Mouse (Mus musculus) MEL (cell line): ENCODE results near the gene Cpeb3. TPM values are rescaled to one million over a fixed set of nuclear protein-coding genes. Genes with fewer than 3 reads are reported as not detected.

Experiments used
- DNase-seq: peaks from one replicate; pipeline ENCODE4 v3.0.0; 2011; ENCODE audit warnings: low read depth, low spot score
- H3K27ac ChIP-seq: 2 replicates; pipeline ENCODE4 v1.5.1; 2012; ENCODE audit warnings: low read depth, mild to moderate bottlenecking, control low read depth, low read length, moderate library complexity; ENCODE audit not compliant: control insufficient read depth
- H3K27me3 ChIP-seq, 2 experiments: fragments of 150-350 bp in 1 of 2; sonication (generic) in 1 of 2; 2 replicates each; pipeline ENCODE4 v1.6.1; 2012; ENCODE audit warnings: low read length in 2 of 2, mild to moderate bottlenecking in 2 of 2, improper control_type of control experiment in 1 of 2, moderate library complexity in 1 of 2; ENCODE audit not compliant: insufficient read depth in 2 of 2, control insufficient read depth in 1 of 2
- H3K36me3 ChIP-seq, 2 experiments: 2 replicates each; pipeline ENCODE4 v1.6.1; 2012 to 2014; ENCODE audit warnings: low read length in 2 of 2, improper control_type of control experiment in 1 of 2, inconsistent platforms in 1 of 2, mild to moderate bottlenecking in 1 of 2; ENCODE audit not compliant: insufficient read depth in 2 of 2, control insufficient read depth in 1 of 2
- H3K4me1 ChIP-seq, 2 experiments: fragments of 150-350 bp in 1 of 2; sonication (generic) in 1 of 2; 2 replicates each; pipeline ENCODE4 v1.6.1; 2012; ENCODE audit warnings: low read length in 2 of 2, improper control_type of control experiment in 1 of 2, mild to moderate bottlenecking in 1 of 2; ENCODE audit not compliant: insufficient read depth in 2 of 2, control insufficient read depth in 1 of 2
- H3K4me3 ChIP-seq, 2 experiments: fragments of 150-350 bp in 1 of 2; sonication (generic) in 1 of 2; 2 replicates each; pipeline ENCODE4 v1.5.1; 2012; ENCODE audit warnings: low read depth in 2 of 2, low read length in 2 of 2, mild to moderate bottlenecking in 2 of 2, moderate library complexity in 2 of 2, control low read depth in 1 of 2, improper control_type of control experiment in 1 of 2; ENCODE audit not compliant: control insufficient read depth in 1 of 2, insufficient read depth in 1 of 2
- H3K79me2 ChIP-seq: 2 replicates; pipeline ENCODE4 v1.6.1; 2012; ENCODE audit warnings: mild to moderate bottlenecking, low read length, moderate library complexity; ENCODE audit not compliant: control insufficient read depth, poor library complexity, insufficient read depth
- H3K9ac ChIP-seq: 2 replicates; pipeline ENCODE4 v1.6.1; 2012; ENCODE audit warnings: low read depth, mild to moderate bottlenecking, control low read depth, low read length, moderate library complexity; ENCODE audit not compliant: control insufficient read depth, poor library complexity, severe bottlenecking
- H3K9me3 ChIP-seq: fragments of 150-350 bp; sonication (generic); replicated peaks from 2 replicates; pipeline ENCODE4 v1.6.1; 2012; ENCODE audit warnings: mild to moderate bottlenecking, low read length, improper control_type of control experiment, moderate library complexity; ENCODE audit not compliant: insufficient read depth
- BHLHE40 ChIP-seq: IDR thresholded peaks from 2 replicates; pipeline ENCODE4 v1.6.1; 2012; ENCODE audit warnings: low read depth, mild to moderate bottlenecking, inconsistent platforms, low read length, improper control_type of control experiment, borderline replicate concordance
- E2F4 ChIP-seq: IDR thresholded peaks from 2 replicates; pipeline ENCODE4 v1.6.1; 2011; ENCODE audit warnings: low read depth, low read length, improper control_type of control experiment, borderline replicate concordance
- ELF1 ChIP-seq: IDR thresholded peaks from 2 replicates; pipeline ENCODE4 v1.6.1; 2014; ENCODE audit warnings: low read depth, mild to moderate bottlenecking, inconsistent platforms, low read length, improper control_type of control experiment, moderate library complexity
- EP300 ChIP-seq, 2 experiments: IDR thresholded peaks; 2 replicates each; pipeline ENCODE4 v1.6.1; 2011; ENCODE audit warnings: improper control_type of control experiment in 2 of 2, low read length in 2 of 2, low read depth in 1 of 2, mild to moderate bottlenecking in 1 of 2
- ETS1 ChIP-seq: IDR thresholded peaks from 2 replicates; pipeline ENCODE4 v1.6.1; 2012; ENCODE audit warnings: low read depth, mild to moderate bottlenecking, inconsistent platforms, low read length, improper control_type of control experiment, moderate library complexity
- GABPA ChIP-seq: IDR thresholded peaks from 2 replicates; pipeline ENCODE4 v1.6.1; 2012; ENCODE audit warnings: low read depth, mild to moderate bottlenecking, inconsistent platforms, low read length, improper control_type of control experiment, moderate library complexity
- GATA1 ChIP-seq: IDR thresholded peaks from 2 replicates; pipeline ENCODE4 v1.6.1; 2011; ENCODE audit warnings: low read depth, low read length, improper control_type of control experiment
- KAT2A ChIP-seq: conservative IDR thresholded peaks from 2 replicates; pipeline ENCODE4 v1.6.1; 2012; ENCODE audit warnings: low read depth, low read length, improper control_type of control experiment, inconsistent platforms
- MAFK ChIP-seq: IDR thresholded peaks from 2 replicates; pipeline ENCODE4 v1.6.1; 2011; ENCODE audit warnings: low read depth, mild to moderate bottlenecking, low read length, improper control_type of control experiment, borderline replicate concordance
- NRF1 ChIP-seq: IDR thresholded peaks from 2 replicates; pipeline ENCODE4 v1.6.1; 2014; ENCODE audit warnings: low read depth, mild to moderate bottlenecking, inconsistent platforms, low read length, improper control_type of control experiment, moderate library complexity; ENCODE audit not compliant: poor library complexity, insufficient read depth, severe bottlenecking
- POLR2A ChIP-seq, 2 experiments: IDR thresholded peaks; 2 replicates each; pipeline ENCODE4 v1.6.1; 2011 to 2012; ENCODE audit warnings: low read length in 2 of 2, mild to moderate bottlenecking in 2 of 2, control low read depth in 1 of 2, improper control_type of control experiment in 1 of 2, low read depth in 1 of 2, moderate library complexity in 1 of 2; ENCODE audit not compliant: control insufficient read depth in 1 of 2, insufficient read depth in 1 of 2, poor library complexity in 1 of 2
- POLR2AphosphoS2 ChIP-seq: IDR thresholded peaks from 2 replicates; pipeline ENCODE4 v1.6.1; 2011; ENCODE audit warnings: low read length, improper control_type of control experiment
- POLR2AphosphoS5 ChIP-seq: IDR thresholded peaks from 2 replicates; pipeline ENCODE4 v1.6.1; 2012; ENCODE audit warnings: low read depth, borderline replicate concordance, mild to moderate bottlenecking, inconsistent platforms, low read length, moderate library complexity, mixed read lengths
- RAD21 ChIP-seq: IDR thresholded peaks from 2 replicates; pipeline ENCODE4 v1.6.1; 2011; ENCODE audit warnings: mild to moderate bottlenecking, low read depth, low read length, improper control_type of control experiment
- RCOR1 ChIP-seq: IDR thresholded peaks from 2 replicates; pipeline ENCODE4 v1.6.1; 2012; ENCODE audit warnings: low read depth, mild to moderate bottlenecking, inconsistent platforms, low read length, improper control_type of control experiment
- SMC3 ChIP-seq: IDR thresholded peaks from 2 replicates; pipeline ENCODE4 v1.6.1; 2011; ENCODE audit warnings: low read depth, low read length, improper control_type of control experiment
- TBP ChIP-seq: IDR thresholded peaks from 2 replicates; pipeline ENCODE4 v1.8.0; 2011; ENCODE audit warnings: low read depth, low read length, improper control_type of control experiment
- UBTF ChIP-seq: IDR thresholded peaks from 2 replicates; pipeline ENCODE4 v1.6.1; 2012; ENCODE audit warnings: low read depth, mild to moderate bottlenecking, inconsistent platforms, low read length, improper control_type of control experiment, moderate library complexity, borderline replicate concordance; ENCODE audit not compliant: insufficient read depth
- USF2 ChIP-seq, 2 experiments: IDR thresholded peaks; 2 replicates each; pipeline ENCODE4 v1.6.1; 2011 to 2012; ENCODE audit warnings: improper control_type of control experiment in 2 of 2, low read length in 2 of 2, borderline replicate concordance in 1 of 2, inconsistent platforms in 1 of 2, low read depth in 1 of 2, mild to moderate bottlenecking in 1 of 2; ENCODE audit not compliant: insufficient read depth in 1 of 2
- ZC3H11A ChIP-seq: IDR thresholded peaks from 2 replicates; pipeline ENCODE4 v1.6.1; 2012; ENCODE audit warnings: low read depth, mild to moderate bottlenecking, inconsistent platforms, low read length, improper control_type of control experiment
- ZKSCAN1 ChIP-seq: IDR thresholded peaks from 2 replicates; pipeline ENCODE4 v1.6.1; 2012; ENCODE audit warnings: low read depth, mild to moderate bottlenecking, inconsistent platforms, low read length, improper control_type of control experiment, moderate library complexity
- ZNF384 ChIP-seq: IDR thresholded peaks from 2 replicates; pipeline ENCODE4 v1.6.1; 2012; ENCODE audit warnings: low read depth, mild to moderate bottlenecking, inconsistent platforms, low read length, improper control_type of control experiment
- polyA plus RNA-seq, 2 experiments: library from polyadenylated mRNA; stranded (reverse) in 1 of 2; unstranded in 1 of 2; fragments of >175 nt in 1 of 2; fragments of >200 nt in 1 of 2; gene quantifications; 2 replicates each; pipeline versions ENCODE4 v1.2.1 to v1.2.4; 2012; ENCODE audit warnings: low replicate concordance in 2 of 2, low read depth in 1 of 2; ENCODE audit not compliant: insufficient read length in 2 of 2, insufficient read depth in 1 of 2, missing spikeins in 1 of 2
- total RNA-seq: library from RNA; depleted of rRNA; stranded (reverse); fragments of 300-350 nt; gene quantifications from 2 replicates; pipeline ENCODE4 v1.2.3, GENCODE M21; 2012

Gene Cpeb3
- total and polyA plus RNA-seq, 3 experiments: 0.35 to 0.93 TPM; not detected in 1

GRCm38 (mm10) chr19:37025839-37026319 lies 182.5 kb downstream of the Cpeb3 start:
- TF ChIP-seq ELF1 (no peak), POLR2A (IDR thresholded peaks at IDR 0.05; ENCODE audit: control insufficient read depth in 1 of 2, insufficient read depth in 1 of 2, low read depth in 1 of 2, low read length in 2 of 2, poor library complexity in 1 of 2) (no peak), POLR2AphosphoS2 (no peak), EP300 (IDR thresholded peaks at IDR 0.05; ENCODE audit: low read depth in 1 of 2, low read length in 2 of 2) (no peak), RAD21 (no peak), ZC3H11A (no peak), GATA1 (no peak), MAFK (no peak), NRF1 (no peak), UBTF (no peak), ETS1 (no peak)
- TF ChIP-seq, all 39 proteins: peak for 0
- H3K36me3 ChIP-seq: no peaks in the 10 kb centered on the region
- H3K9me3 ChIP-seq: no peaks in the 10 kb centered on the region
- no peaks in the 10 kb centered on the region for H3K27me3 ChIP-seq
- H3K79me2 ChIP-seq: no peaks in the 10 kb centered on the region
- DNase-seq: no peak
- no peak overlapping the region for H3K4me3 ChIP-seq
- H3K4me1 ChIP-seq: no peaks in the 10 kb centered on the region
- no peak overlapping the region for H3K27ac ChIP-seq
- no peak overlapping the region for H3K9ac ChIP-seq

- no peak for DNase-seq
- no peaks in the 10 kb centered on the region for H3K9me3 ChIP-seq
- H3K4me1 ChIP-seq: no peaks in the 10 kb centered on the region
- no peaks in the 10 kb centered on the region for H3K36me3 ChIP-seq
- H3K79me2 ChIP-seq: no peaks in the 10 kb centered on the region
- TF ChIP-seq ZC3H11A (no peak), ZNF384 (no peak), KAT2A (no peak), EP300 (IDR thresholded peaks at IDR 0.05; ENCODE audit: low read depth in 1 of 2, low read length in 2 of 2) (no peak), ZKSCAN1 (no peak)
- H3K4me3 ChIP-seq: no peak overlapping the region
- no peak overlapping the region for H3K9ac ChIP-seq
- H3K27me3 ChIP-seq: no peaks in the 10 kb centered on the region
- H3K27ac ChIP-seq: no peak overlapping the region
These were observed 186.3 kb downstream of the Cpeb3 start for GRCm38 (mm10) chr19:37022146-37022545.

- TF ChIP-seq BHLHE40 (no peak), RAD21 (no peak), TBP (no peak), POLR2AphosphoS5 (no peak), ETS1 (no peak), ZKSCAN1 (no peak), SMC3 (no peak), ELF1 (no peak), GABPA (no peak), RCOR1 (no peak), E2F4 (no peak), USF2 (IDR thresholded peaks at IDR 0.05; ENCODE audit: borderline replicate concordance in 1 of 2, insufficient read depth in 1 of 2, low read depth in 1 of 2, low read length in 2 of 2) (no peak)
- TF ChIP-seq, all 39 proteins: peak for 0
- H3K79me2 ChIP-seq: no peaks in the 10 kb centered on the region
- no peak overlapping the region for H3K4me3 ChIP-seq
- DNase-seq: no peak
- H3K9me3 ChIP-seq: no peaks in the 10 kb centered on the region
- no peak overlapping the region for H3K27ac ChIP-seq
- no peak overlapping the region for H3K9ac ChIP-seq
- H3K36me3 ChIP-seq: no peaks in the 10 kb centered on the region
- no peaks in the 10 kb centered on the region for H3K27me3 ChIP-seq
- no peaks in the 10 kb centered on the region for H3K4me1 ChIP-seq
These were observed 187.4 kb downstream of the Cpeb3 start for GRCm38 (mm10) chr19:37020951-37021350.
